25 mouse cellular contexts compared by ENCODE assay signal in the genomic region with DNA sequence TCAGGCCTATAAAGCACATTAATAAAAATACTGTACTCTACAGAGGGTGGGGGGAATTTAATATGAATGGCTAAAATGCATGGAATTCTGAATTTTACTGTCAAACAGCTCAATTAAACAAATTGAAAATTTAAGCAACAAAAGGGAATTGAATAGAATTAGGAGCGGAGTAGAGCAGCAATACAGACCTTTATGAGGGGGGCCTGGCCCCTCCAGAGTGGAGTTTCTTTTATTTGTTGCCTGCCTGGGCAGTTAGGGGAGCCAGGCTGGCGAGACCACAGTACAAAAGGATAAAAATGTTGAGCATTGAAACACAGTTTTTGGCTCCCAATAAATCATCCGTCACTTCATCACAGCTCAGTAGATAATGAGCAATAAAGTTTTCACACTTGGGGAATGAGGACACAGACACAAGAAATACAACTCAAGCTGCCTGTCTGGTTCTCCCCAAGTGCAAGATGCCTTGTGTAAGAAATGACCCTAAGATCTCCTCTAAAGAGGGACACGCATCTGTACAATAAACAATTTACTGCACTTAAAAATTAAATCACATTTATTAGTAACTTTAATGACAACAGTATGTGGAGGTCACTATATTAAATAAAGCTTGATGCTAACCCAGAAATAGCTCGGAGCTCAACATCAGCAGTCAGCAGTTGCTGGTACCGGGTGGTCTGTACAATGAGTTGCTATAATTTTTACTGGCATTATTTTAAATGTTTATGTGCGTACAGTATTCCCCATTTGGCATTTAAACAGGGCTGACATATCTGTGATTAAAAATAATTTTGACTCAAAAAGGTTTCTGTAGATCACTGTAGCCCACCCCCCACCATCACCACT.
A peak's percentile ranks its signal among the peaks of the same experiment; 100 is the strongest.
DNase-seq lines count a peak whose midpoint lies in the region; ATAC-seq and TF ChIP-seq lines count a peak whose summit lies in the region.
"Had no signal": no experiment of that assay in that cellular context is flagged by ENCODE, and none has a peak within 500 bp of the region (broad histone marks: within the 10 kb centered on the region; RNA-seq: fewer than 3 reads in every experiment).

No protein-coding gene starts in this region.

- no peak overlapping the region for H3K9ac ChIP-seq in lung, embryonic 14.5 days
- no peak overlapping the region for H3K9ac ChIP-seq in limb, embryonic 15.5 days
- H3K9ac ChIP-seq: heart, embryonic 12.5 days; heart, embryonic 15.5 days; hindbrain, embryonic 13.5 days; intestine, embryonic 15.5 days had no signal

- no peaks in the 10 kb centered on the region for H3K36me3 ChIP-seq in lung, embryonic 14.5 days (ENCODE audit: insufficient read depth)
- no peaks in the 10 kb centered on the region for H3K36me3 ChIP-seq in limb, embryonic 15.5 days
- H3K36me3 ChIP-seq: heart, embryonic 12.5 days; heart, embryonic 15.5 days; hindbrain, embryonic 10.5 days; hindbrain, embryonic 13.5 days; intestine, embryonic 15.5 days had no signal

- H3K27me3 ChIP-seq in lung, embryonic 14.5 days (ENCODE audit: insufficient read depth, low read length) = no peaks in the 10 kb centered on the region
- H3K27me3 ChIP-seq in limb, embryonic 15.5 days = peaks cover 8% of the 10 kb centered on the region; the same call in 1 of the 2 replicates
- H3K27me3 ChIP-seq: heart, embryonic 12.5 days; heart, embryonic 15.5 days; hindbrain, embryonic 13.5 days; intestine, embryonic 15.5 days had no signal

- no peak overlapping the region for H3K27ac ChIP-seq in lung, embryonic 14.5 days (ENCODE audit: low read depth)
- no peak overlapping the region for H3K27ac ChIP-seq in limb, embryonic 15.5 days
- H3K27ac ChIP-seq: heart, embryonic 15.5 days; hindbrain, embryonic 10.5 days; hindbrain, embryonic 13.5 days; intestine, embryonic 15.5 days had no signal

- no peak overlapping the region for H3K4me2 ChIP-seq in lung, embryonic 14.5 days
- H3K4me2 ChIP-seq in limb, embryonic 15.5 days = no peak overlapping the region
- H3K4me2 ChIP-seq: heart, embryonic 12.5 days; heart, embryonic 15.5 days; hindbrain, embryonic 13.5 days; intestine, embryonic 15.5 days had no signal

- no peak for TF ChIP-seq CTCF in lung, embryonic 14.5 days (IDR thresholded peaks at IDR 0.05; ENCODE audit: low read depth)

- ATAC-seq in lung, embryonic 14.5 days (ENCODE audit: insufficient read depth) = no peak
- ATAC-seq in limb, embryonic 15.5 days (ENCODE audit: insufficient number of reproducible peaks, low FRiP score, low TSS enrichment, low read depth) = peak; percentile 78; the same call in 1 of the 2 replicates
- ATAC-seq: activated CD4-positive, CD25-positive, alpha-beta regulatory T cell, adult 4 months; forebrain, embryonic 14.5 days; hindbrain, embryonic 16.5 days; intestine, embryonic 15.5 days had no signal

- 55% methylated on average over 7 of the region's 7 CpGs for WGBS in lung, embryonic 14.5 days
- WGBS in limb, embryonic 15.5 days = 34% methylated on average over 7 of the region's 7 CpGs

- H3K4me1 ChIP-seq in lung, embryonic 14.5 days (ENCODE audit: insufficient read depth) = no peaks in the 10 kb centered on the region
- peaks cover 4% of the 10 kb centered on the region for H3K4me1 ChIP-seq in limb, embryonic 15.5 days
- H3K4me1 ChIP-seq: heart, embryonic 12.5 days; heart, embryonic 15.5 days; hindbrain, embryonic 10.5 days; hindbrain, embryonic 13.5 days; intestine, embryonic 15.5 days had no signal

- DNase-seq in embryo, embryonic 11.5 days (ENCODE audit: low read depth, low spot score) = peak; percentile 13
- DNase-seq in embryo, embryonic 10.5 days (ENCODE audit: low spot score) = no peak
- DNase-seq in lung, embryonic 14.5 days = peak; percentile 59
- DNase-seq in lung, postnatal 14 days = no peak
- DNase-seq in left cerebral cortex, adult 11 months (ENCODE audit: low spot score) = no peak
- DNase-seq: adrenal gland, adult 8-10 months; adrenal gland, postnatal 36 days; cerebellum, adult 11 months; cerebellum, adult 2 months; cerebellum, adult 9-11 months; cerebellum, postnatal 25 days; embryo, embryonic 11 days; gastrocnemius, postnatal 10 days; gastrocnemius, postnatal 36 days; heart, postnatal 10 days; heart, postnatal 36 days had no signal

- H3K9me3 ChIP-seq in lung, embryonic 14.5 days (ENCODE audit: low read depth, low read length) = no peaks in the 10 kb centered on the region
- H3K9me3 ChIP-seq in limb, embryonic 15.5 days = no peaks in the 10 kb centered on the region
- H3K9me3 ChIP-seq: heart, embryonic 12.5 days; heart, embryonic 15.5 days; hindbrain, embryonic 10.5 days; hindbrain, embryonic 13.5 days; intestine, embryonic 15.5 days had no signal

- H3K4me3 ChIP-seq in lung, embryonic 14.5 days (ENCODE audit: low read depth, low read length) = no peak overlapping the region
- no peak overlapping the region for H3K4me3 ChIP-seq in limb, embryonic 15.5 days
- H3K4me3 ChIP-seq: heart, embryonic 12.5 days; heart, embryonic 15.5 days; hindbrain, embryonic 10.5 days; hindbrain, embryonic 13.5 days; intestine, embryonic 15.5 days had no signal

Comparison
In these comparisons a context has a peak if more than half of its experiments do, and no peak if none do; other contexts are left out.
1. DNase-seq: peak in embryo, embryonic 11.5 days (single experiment) and lung, embryonic 14.5 days (single experiment); none in embryo, embryonic 10.5 days (single experiment), lung, postnatal 14 days (single experiment) and left cerebral cortex, adult 11 months (single experiment).